Mouse (Mus musculus) hindbrain, embryonic 15.5 days (tissue): ENCODE results near the gene Zfp593. TPM values are rescaled to one million over a fixed set of nuclear protein-coding genes. Genes with fewer than 3 reads are reported as not detected.

Experiments
- ATAC-seq: fragments of 200-750 bp; cut with Nextera tagmentation; 2 replicates; pipeline ENCODE4 v1.8.0; 2017; ENCODE audit warnings: low read depth, moderate number of reproducible peaks, moderate TSS enrichment; ENCODE audit not compliant: low FRiP score
- H3K27ac ChIP-seq: fragments of 300-500 bp; sonication (generic); replicated peaks from 2 replicates; pipeline ENCODE4 v1.5.1; 2015; ENCODE audit warnings: mild to moderate bottlenecking, inconsistent platforms
- H3K27me3 ChIP-seq: fragments of 300-500 bp; sonication (generic); 2 replicates; pipeline ENCODE4 v1.6.1; 2015; ENCODE audit warnings: control low read depth, inconsistent platforms
- H3K36me3 ChIP-seq: fragments of 300-500 bp; sonication (generic); 2 replicates; pipeline ENCODE4 v1.6.1; 2015; ENCODE audit warnings: control low read depth, inconsistent platforms
- H3K4me1 ChIP-seq: fragments of 300-500 bp; sonication (generic); replicated peaks from 2 replicates; pipeline ENCODE4 v1.6.1; 2015; ENCODE audit warnings: control low read depth, inconsistent platforms
- H3K4me2 ChIP-seq: fragments of 300-500 bp; sonication (generic); 2 replicates; pipeline ENCODE4 v1.6.1; 2015; ENCODE audit warnings: moderate library complexity, mild to moderate bottlenecking, inconsistent platforms
- H3K4me3 ChIP-seq: fragments of 300-500 bp; sonication (generic); 2 replicates; pipeline ENCODE4 v1.5.1; 2015; ENCODE audit warnings: mild to moderate bottlenecking, inconsistent platforms
- H3K9ac ChIP-seq: fragments of 300-500 bp; sonication (generic); 2 replicates; pipeline ENCODE4 v1.6.1; 2015; ENCODE audit warnings: inconsistent platforms
- H3K9me3 ChIP-seq: fragments of 300-500 bp; sonication (generic); 2 replicates; pipeline ENCODE4 v1.6.1; 2016; ENCODE audit warnings: control low read depth, inconsistent platforms
- WGBS: fragments of 180-500 bp; shearing (Covaris S2); methylation state at CpG from one replicate; pipeline ENCODE4 v1.1.7; 2015; 5-methylcytosine and 5-hydroxymethylcytosine counted together
- polyA plus RNA-seq: library from polyadenylated mRNA; unstranded; fragments of >200 nt; fragmentation: Nextera tagmentation; extraction: Ambion mirVana; gene quantifications from 2 replicates; pipeline ENCODE4 v1.2.1, GENCODE M21; 2015

Gene Zfp593
- polyA plus RNA-seq, 1 experiment from 2014 or later: 13.3 TPM

DNA sequence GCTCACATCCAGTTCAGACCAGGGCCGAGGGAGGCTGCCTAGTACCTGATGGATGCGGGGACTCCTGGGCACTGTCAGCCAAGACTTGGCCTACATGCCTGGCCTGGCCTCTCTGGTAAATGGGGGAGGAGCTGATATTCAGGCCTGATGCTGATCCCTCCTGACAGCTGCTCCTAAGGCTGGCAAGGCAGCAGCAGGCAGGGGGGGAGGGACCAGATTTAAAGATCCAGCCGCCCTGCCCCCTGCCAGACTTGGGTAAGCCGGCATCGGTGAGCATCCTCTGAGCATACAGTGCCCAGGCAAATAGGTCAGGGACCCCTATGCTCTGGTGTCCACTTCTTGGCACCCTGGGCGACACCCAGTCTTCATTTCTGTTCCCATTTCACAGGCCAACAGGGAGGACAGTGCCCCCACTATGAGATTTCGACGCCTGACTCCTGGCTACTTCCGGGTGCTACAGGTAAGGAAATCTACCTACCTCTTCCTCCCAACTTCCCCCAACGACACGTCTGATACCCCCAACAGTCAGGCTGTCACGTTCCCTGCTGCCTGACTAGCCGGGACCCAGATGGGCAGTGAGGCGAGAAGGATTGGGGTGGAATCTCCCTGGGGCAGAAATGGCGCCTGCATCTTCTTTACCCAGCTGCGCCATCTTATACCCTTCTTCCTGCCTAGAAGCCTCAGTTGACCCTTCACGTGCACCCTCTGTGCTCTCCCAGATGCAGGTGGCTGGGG, 1.7 kb downstream of the Zfp593 start, which contains the start of gene E130218I03Rik:
E130218I03Rik (plus strand) TSS at position 147 of the 735 bp plus-strand sequence.
- H3K9ac ChIP-seq: no peak within 1 kb of the TSS
- H3K27me3 ChIP-seq: peaks cover 22% of the 10 kb centered on the region
- H3K4me3 ChIP-seq: peak within 1 kb of the TSS; percentile 63
- H3K27ac ChIP-seq: no peak within 1 kb of the TSS
- no peak for ATAC-seq
- H3K36me3 ChIP-seq: no peaks in the 10 kb centered on the region
- H3K9me3 ChIP-seq: no peaks in the 10 kb centered on the region
- H3K4me2 ChIP-seq: peak within 1 kb of the TSS; percentile 75
- H3K4me1 ChIP-seq: peaks cover 32% of the 10 kb centered on the region
- WGBS: 91% methylated on average over 17 of the region's 17 CpGs

DNA sequence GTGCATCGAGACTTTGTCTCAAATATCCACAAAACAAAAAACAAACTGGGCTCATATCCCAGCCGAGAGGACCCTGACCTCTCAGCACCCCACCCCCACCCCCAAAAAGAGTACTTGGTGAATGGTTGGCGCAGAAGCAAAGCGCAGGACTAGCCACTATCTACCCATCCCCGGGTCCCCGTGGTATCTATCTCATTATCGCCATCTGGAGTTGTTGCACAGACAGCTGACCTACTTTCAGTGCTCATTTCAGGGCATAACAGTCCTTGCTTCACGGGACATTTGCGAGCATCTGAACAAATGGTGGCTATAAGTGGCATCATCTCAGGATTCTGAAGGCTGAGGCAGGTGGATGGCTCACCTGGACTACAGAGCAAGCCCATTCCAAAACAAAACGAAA, 6.7 kb downstream of the Zfp593 start:
- Histone ChIP-seq H3K4me2 (peak overlapping the region; percentile 39), H3K27ac (no peak overlapping the region), H3K27me3 (peaks cover 18% of the 10 kb centered on the region), H3K9ac (no peak overlapping the region), H3K36me3 (no peaks in the 10 kb centered on the region), H3K4me1 (peaks cover 13% of the 10 kb centered on the region), H3K9me3 (no peaks in the 10 kb centered on the region), H3K4me3 (no peak overlapping the region)
- WGBS: 13% methylated on average over 10 of the region's 10 CpGs
- ATAC-seq: 0 out of 2 replicates have a peak, but pooled peaks have one; percentile 20

DNA sequence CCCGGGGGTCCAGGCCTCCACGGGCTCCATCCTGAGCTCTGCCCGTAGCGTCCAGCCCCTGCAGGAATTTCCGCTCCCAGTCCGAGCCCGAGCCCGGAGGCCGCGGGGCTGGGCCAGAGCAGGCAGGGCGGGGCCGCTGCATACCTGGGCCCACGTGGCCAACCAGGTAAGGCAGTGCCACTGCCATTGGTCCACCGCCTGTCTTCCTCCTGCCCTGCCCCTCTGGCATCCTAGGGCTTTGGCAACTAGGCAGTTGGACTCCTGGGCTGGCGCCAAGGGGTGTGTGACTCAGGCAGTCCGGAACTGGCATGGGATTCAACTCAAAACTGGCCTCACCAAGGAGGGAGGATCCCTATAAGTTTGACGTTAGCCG, 7.1 kb downstream of the Zfp593 start, which contains the start of gene Cnksr1:
Cnksr1 (minus strand) TSS at position 121 of the 373 bp plus-strand sequence.
- Histone ChIP-seq H3K27me3 (peaks cover 18% of the 10 kb centered on the region), H3K4me1 (peaks cover 12% of the 10 kb centered on the region), H3K9ac (no peak within 1 kb of the TSS), H3K4me2 (peak within 1 kb of the TSS; percentile 39), H3K36me3 (no peaks in the 10 kb centered on the region), H3K27ac (no peak within 1 kb of the TSS), H3K4me3 (no peak within 1 kb of the TSS), H3K9me3 (no peaks in the 10 kb centered on the region)
- WGBS: 5% methylated on average over 18 of the region's 18 CpGs
- peak; percentile 42; the same call in 1 of the 2 replicates for ATAC-seq

DNA sequence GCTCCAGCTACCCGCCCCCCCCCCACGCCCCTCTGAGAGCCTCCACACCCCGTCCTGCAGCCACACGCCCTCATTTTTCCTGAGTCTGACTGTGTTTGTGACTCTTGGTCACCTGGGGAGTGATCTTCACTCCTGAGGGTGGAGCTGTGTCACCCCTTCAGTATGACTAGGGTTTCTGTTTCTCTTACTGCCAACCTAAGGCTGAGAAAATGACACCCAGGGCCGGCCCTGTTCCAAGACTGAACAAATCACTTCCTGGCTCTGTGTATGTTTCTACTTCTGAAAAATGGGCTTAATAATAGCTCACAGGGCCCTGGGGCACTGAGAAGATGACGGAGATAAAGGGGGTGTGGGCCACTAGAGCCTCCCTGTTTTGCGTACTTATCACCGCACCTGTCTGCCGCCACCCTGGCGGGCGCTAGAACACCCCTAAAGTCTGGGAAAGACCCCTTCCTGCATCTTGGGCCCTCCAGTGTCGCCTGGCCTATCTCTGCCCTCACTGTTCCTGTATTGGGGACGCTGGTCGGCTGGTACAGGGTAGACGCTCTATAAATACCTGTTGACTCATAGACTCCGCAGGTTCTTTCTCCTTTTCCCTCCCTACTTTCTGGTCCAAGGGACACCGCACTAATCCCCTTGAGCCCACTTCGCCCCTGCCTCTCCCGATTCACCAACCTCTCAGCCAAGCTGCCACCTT, 7.7 kb downstream of the Zfp593 start:
- H3K4me3 ChIP-seq: no peak overlapping the region
- no peak for ATAC-seq

DNA sequence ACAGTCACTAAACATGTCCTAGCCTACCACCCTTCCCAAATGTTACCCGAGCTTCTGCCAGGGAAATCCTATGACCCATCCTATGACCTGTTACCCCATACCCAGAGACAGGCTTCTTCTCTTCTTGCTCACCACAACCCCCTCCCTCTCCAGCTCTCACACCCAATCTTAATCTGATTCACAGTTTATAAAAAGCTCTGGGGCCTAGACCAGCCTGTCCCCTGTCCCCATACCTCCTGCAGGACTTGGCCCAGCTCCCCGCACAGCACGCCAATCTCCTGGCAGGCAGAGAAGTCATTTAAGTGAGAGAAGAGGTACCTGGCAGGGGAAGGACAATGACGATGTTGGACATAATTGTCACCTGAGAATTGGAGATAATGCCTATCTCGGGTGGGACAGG, 10.5 kb downstream of the Zfp593 start:
- Histone ChIP-seq H3K9me3 (no peaks in the 10 kb centered on the region), H3K9ac (no peak overlapping the region), H3K4me1 (peaks cover 12% of the 10 kb centered on the region), H3K27me3 (peaks cover 18% of the 10 kb centered on the region), H3K36me3 (no peaks in the 10 kb centered on the region), H3K4me2 (no peak overlapping the region), H3K4me3 (no peak overlapping the region), H3K27ac (no peak overlapping the region)
- 80% methylated on average over 5 of the region's 5 CpGs for WGBS
- ATAC-seq: no peak

More for the DNA sequence above, 7.7 kb downstream of the Zfp593 start:
- no peaks in the 10 kb centered on the region for H3K36me3 ChIP-seq
- H3K4me1 ChIP-seq: peaks cover 12% of the 10 kb centered on the region
- H3K27ac ChIP-seq: no peak overlapping the region
- peak overlapping the region; percentile 39 for H3K4me2 ChIP-seq
- H3K9me3 ChIP-seq: no peaks in the 10 kb centered on the region
- no peak overlapping the region for H3K9ac ChIP-seq
- WGBS: 25% methylated on average over 19 of the region's 19 CpGs
- peaks cover 18% of the 10 kb centered on the region for H3K27me3 ChIP-seq

DNA sequence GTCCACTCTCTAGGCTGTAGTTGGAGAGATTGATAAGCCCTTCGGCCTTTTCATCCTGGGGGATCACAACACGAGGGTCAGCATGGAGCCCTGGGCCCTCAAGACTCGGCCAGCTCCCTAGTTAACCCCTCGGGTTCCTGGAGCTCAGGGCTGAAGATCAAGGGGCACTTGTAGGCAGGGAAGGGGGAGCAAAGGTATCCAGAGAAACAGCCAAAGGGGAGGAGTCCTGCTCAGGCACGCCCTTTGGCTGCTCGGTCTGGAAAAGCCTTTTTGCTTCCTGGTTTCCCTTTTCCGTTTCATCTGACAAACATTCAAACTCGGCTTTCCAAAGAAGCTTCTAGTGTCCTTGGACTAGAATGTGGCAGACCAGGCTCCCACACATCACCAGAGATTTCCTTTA, 15.0 kb downstream of the Zfp593 start:
- Histone ChIP-seq H3K27me3 (no peaks in the 10 kb centered on the region), H3K36me3 (no peaks in the 10 kb centered on the region), H3K4me2 (no peak overlapping the region), H3K4me1 (no peaks in the 10 kb centered on the region), H3K4me3 (no peak overlapping the region), H3K9ac (no peak overlapping the region), H3K27ac (no peak overlapping the region), H3K9me3 (no peaks in the 10 kb centered on the region)
- ATAC-seq: no peak
- WGBS: 48% methylated on average over 8 of the region's 8 CpGs

DNA sequence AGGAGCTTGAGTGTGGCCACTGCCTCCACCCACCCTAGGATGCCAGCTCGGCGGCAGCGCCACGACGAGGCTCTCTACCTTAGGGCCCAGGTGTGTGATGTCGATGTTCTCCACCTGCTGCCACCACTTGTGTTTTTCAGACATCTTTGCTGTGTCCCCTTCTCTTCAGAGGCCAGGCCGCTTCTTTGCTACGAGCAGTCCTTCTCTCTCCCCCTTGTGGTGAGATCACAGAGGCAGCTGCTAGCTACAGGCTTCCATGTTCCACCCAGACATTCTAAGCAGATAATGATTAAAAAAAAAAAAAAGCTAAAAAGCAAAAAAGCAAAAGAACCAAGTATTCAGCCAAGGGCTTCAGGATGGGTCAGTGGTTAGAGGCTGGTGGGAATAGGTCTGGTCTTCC, 18.2 kb downstream of the Zfp593 start, which contains the start of gene Catsper4:
Catsper4 (minus strand) TSS at position 190 of the 400 bp plus-strand sequence.
- Histone ChIP-seq H3K9me3 (no peaks in the 10 kb centered on the region), H3K9ac (no peak within 1 kb of the TSS), H3K4me2 (no peak within 1 kb of the TSS), H3K27ac (no peak within 1 kb of the TSS), H3K36me3 (no peaks in the 10 kb centered on the region), H3K4me3 (no peak within 1 kb of the TSS), H3K4me1 (no peaks in the 10 kb centered on the region), H3K27me3 (no peaks in the 10 kb centered on the region)
- no peak for ATAC-seq
- 81% methylated on average over 8 of the region's 8 CpGs for WGBS

DNA sequence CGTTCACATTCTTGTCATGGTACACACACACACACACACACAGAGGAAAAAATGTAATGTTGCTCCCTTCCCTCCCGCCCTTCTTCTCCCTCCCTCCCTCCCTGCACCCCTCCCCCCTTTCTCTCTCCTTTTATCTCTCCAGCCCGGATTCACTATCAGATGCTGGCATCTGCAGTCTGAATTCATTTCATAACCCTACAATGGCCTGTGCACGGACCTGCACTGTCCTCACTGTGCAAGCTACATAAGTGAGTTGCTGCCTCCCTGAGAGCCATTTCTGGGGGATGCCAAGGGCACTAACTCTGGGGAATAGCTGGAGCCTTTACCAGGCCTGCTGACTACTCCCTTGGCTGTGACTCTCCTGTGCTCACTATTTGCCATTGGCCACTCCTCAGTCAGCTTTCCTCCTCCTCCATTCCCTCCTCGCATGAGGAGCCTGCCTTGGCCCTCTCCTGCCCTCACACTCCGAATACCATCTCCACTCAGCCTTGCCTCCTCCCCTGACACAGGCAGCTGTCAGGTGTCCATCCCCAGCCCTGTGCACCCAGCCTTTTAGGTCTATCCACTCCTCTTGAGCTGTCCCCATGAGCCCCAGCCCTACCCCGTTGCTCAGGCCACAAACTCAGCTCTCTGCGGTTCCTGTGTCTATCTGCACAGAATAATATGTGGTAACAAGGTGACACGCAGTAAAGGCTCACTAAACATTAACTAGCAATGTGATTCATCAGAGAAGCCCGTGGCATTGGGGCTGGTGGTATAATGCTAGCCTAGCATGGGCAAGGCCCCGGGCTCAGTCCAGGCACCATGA, 22.4 kb downstream of the Zfp593 start:
- Histone ChIP-seq H3K4me2 (no peak overlapping the region), H3K27me3 (no peaks in the 10 kb centered on the region), H3K9me3 (no peaks in the 10 kb centered on the region), H3K27ac (no peak overlapping the region), H3K9ac (no peak overlapping the region), H3K4me3 (no peak overlapping the region), H3K4me1 (no peaks in the 10 kb centered on the region), H3K36me3 (no peaks in the 10 kb centered on the region)
- no peak for ATAC-seq
- WGBS: 67% methylated on average over 11 of the region's 11 CpGs

DNA sequence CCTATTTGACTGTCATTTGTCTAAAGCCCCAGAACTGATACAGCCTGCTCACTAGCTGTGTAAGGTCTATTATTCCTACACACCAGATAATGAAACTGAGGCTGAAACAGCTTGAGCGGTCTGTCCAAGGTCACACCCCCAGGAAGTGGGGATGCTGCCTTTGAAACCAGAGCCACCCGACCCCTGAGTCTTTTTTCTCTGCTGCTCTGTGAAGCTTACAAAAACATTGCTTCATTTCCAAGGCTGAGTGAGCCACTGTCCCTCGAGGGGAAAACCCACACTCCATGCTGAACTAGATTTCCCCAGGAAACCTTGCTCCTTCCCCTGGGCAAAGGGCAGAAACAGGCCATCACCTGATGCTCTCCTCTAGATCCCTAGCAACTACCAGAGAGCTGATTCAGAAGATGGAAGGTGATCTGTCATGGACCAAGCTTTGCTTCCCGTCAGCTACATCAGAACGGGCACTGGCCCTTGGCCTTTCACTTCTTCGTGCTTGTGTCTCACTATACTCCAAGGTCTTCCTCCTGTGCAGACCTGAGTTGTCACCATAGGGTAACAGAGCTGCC, 38.8 kb downstream of the Zfp593 start:
- Histone ChIP-seq H3K4me1 (no peaks in the 10 kb centered on the region), H3K4me2 (no peak overlapping the region), H3K4me3 (no peak overlapping the region), H3K27me3 (no peaks in the 10 kb centered on the region), H3K9me3 (no peaks in the 10 kb centered on the region), H3K9ac (no peak overlapping the region), H3K27ac (no peak overlapping the region), H3K36me3 (no peaks in the 10 kb centered on the region)
- no peak for ATAC-seq
- 64% methylated on average over 6 of the region's 6 CpGs for WGBS

DNA sequence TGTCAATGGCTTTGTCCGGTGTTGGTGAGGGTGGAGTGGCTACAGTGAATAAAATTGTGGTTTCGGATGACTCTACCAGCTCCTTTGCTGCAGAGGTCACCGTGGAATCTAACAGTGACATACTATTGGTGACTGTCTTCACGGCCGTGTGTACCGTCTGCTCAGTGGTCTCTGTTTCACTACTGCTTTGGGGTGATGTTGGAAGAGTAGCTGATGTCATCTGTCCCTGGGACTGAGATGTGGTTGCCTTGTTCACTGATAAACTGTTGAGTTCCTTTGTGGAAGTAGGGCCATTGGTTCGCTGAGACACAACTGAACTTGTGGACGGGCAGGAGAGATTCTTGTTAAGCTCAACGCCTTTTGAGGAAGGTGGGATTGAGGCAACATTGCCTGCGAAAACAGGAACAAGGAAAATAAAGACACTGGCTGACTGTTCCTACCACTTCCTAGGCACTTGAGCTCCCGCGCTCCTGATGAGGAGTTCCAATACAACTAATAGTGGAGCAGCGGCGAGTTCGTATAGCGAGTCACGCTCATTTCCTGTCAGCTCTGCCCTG, 42.0 kb downstream of the Zfp593 start:
- 90% methylated on average over 17 of the region's 17 CpGs for WGBS
- Histone ChIP-seq H3K36me3 (no peaks in the 10 kb centered on the region), H3K27me3 (no peaks in the 10 kb centered on the region), H3K4me1 (no peaks in the 10 kb centered on the region), H3K4me3 (no peak overlapping the region), H3K9ac (no peak overlapping the region), H3K9me3 (no peaks in the 10 kb centered on the region), H3K4me2 (no peak overlapping the region), H3K27ac (no peak overlapping the region)
- no peak for ATAC-seq

DNA sequence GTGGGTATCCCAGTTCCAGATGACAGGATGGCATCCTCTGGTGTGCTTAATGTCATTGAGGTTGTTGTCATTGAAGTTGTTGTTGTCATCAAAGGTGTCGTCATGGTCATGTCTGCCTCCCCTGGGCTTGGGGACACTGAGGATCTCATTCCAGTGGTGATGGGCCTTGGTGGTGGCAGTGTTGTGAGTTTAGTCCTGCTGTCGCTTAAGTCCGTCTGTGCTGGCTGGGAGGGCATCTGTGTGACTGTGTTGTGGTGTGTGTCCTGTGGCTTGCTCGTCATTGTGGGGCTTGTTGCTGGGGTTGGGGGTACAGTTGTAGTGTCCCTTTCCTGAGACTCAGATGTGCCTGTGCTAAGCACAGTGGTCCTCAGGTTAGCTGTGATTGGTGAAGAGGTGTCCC, 42.5 kb downstream of the Zfp593 start, which contains the start of gene Gm7534:
Gm7534 (minus strand) TSS at position 101 of the 400 bp plus-strand sequence.
- no peaks in the 10 kb centered on the region for H3K9me3 ChIP-seq
- H3K4me3 ChIP-seq: no peak within 1 kb of the TSS
- H3K4me1 ChIP-seq: no peaks in the 10 kb centered on the region
- H3K9ac ChIP-seq: no peak within 1 kb of the TSS
- H3K27ac ChIP-seq: no peak within 1 kb of the TSS
- H3K27me3 ChIP-seq: no peaks in the 10 kb centered on the region
- no peaks in the 10 kb centered on the region for H3K36me3 ChIP-seq
- H3K4me2 ChIP-seq: no peak within 1 kb of the TSS
- no peak for ATAC-seq
- WGBS: 89% methylated on average over 4 of the region's 4 CpGs
